Mouse (Mus musculus) neural tube, embryonic 12.5 days (tissue): ENCODE measurements around the gene Iars. TPM values are rescaled to one million over a fixed set of nuclear protein-coding genes. Genes with fewer than 3 reads are reported as not detected.
"Not testable (repeated sequence)": the region's sequence is repeated elsewhere in the genome, so short reads cannot be mapped to it uniquely, and the experiment has no call there.

ENCODE experiments used
- ATAC-seq: fragments of 200-750 bp; cut with Nextera tagmentation; 2 replicates; pipeline ENCODE4 v1.8.0; 2017; ENCODE audit warnings: low read depth, mild to moderate bottlenecking, moderate TSS enrichment, moderate library complexity; ENCODE audit not compliant: low FRiP score
- H3K27ac ChIP-seq: fragments of 300-500 bp; sonication (generic); 2 replicates; pipeline ENCODE4 v1.5.1; 2016
- H3K27me3 ChIP-seq: fragments of 300-500 bp; sonication (generic); replicated peaks from 2 replicates; pipeline ENCODE4 v1.6.1; 2016; ENCODE audit warnings: mild to moderate bottlenecking
- H3K36me3 ChIP-seq: fragments of 300-500 bp; sonication (generic); 2 replicates; pipeline ENCODE4 v1.6.1; 2016; ENCODE audit warnings: mild to moderate bottlenecking
- H3K4me1 ChIP-seq: fragments of 300-500 bp; sonication (generic); 2 replicates; pipeline ENCODE4 v1.6.1; 2016
- H3K4me2 ChIP-seq: fragments of 300-500 bp; sonication (generic); replicated peaks from 2 replicates; pipeline ENCODE4 v1.6.1; 2016; ENCODE audit warnings: mild to moderate bottlenecking
- H3K4me3 ChIP-seq: fragments of 300-500 bp; sonication (generic); 2 replicates; pipeline ENCODE4 v1.5.1; 2016
- H3K9ac ChIP-seq: fragments of 300-500 bp; sonication (generic); 2 replicates; pipeline ENCODE4 v1.6.1; 2016; ENCODE audit warnings: mild to moderate bottlenecking
- H3K9me3 ChIP-seq: fragments of 300-500 bp; sonication (generic); 2 replicates; pipeline ENCODE4 v1.6.1; 2016; ENCODE audit warnings: mild to moderate bottlenecking
- WGBS: fragments of 180-500 bp; shearing (Covaris S2); methylation state at CpG from one replicate; pipeline ENCODE4 v1.1.7; 2016; 5-methylcytosine and 5-hydroxymethylcytosine counted together
- polyA plus RNA-seq: library from polyadenylated mRNA; unstranded; fragments of >200 nt; fragmentation: Nextera tagmentation; extraction: Ambion mirVana; gene quantifications from 2 replicates; pipeline ENCODE4 v1.2.1, GENCODE M21; 2016

Gene Iars
- polyA plus RNA-seq, 1 experiment from 2014 or later = 83.7 TPM

DNA sequence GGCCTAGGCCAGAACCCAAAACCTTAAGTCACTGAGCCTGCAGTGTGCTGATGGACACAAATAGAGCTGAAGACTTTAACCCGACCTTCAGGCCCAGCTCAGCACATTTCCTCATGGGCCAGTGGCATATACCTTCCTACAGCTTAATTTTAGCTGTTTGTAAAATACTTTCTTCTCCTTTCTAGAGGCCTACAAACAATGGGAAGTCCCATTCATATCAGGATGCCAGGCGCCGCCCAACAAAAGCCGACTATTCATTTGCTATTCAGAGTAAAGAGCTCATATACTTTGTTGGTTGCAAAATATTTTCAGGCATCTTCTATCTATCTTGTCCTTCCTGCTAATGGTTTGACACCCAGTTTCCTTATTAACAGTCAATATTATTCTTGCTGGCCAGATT lies 76.1 kb downstream of the Iars start:
- H3K36me3 ChIP-seq = no peaks in the 10 kb centered on the region
- WGBS = 85% methylated on average over 4 of the region's 4 CpGs
- no peak overlapping the region for H3K9ac ChIP-seq
- no peak overlapping the region for H3K27ac ChIP-seq
- H3K4me1 ChIP-seq = no peaks in the 10 kb centered on the region
- H3K27me3 ChIP-seq = no peaks in the 10 kb centered on the region
- H3K4me3 ChIP-seq = no peak overlapping the region
- H3K9me3 ChIP-seq = no peaks in the 10 kb centered on the region
- ATAC-seq = no peak
- no peak overlapping the region for H3K4me2 ChIP-seq

DNA sequence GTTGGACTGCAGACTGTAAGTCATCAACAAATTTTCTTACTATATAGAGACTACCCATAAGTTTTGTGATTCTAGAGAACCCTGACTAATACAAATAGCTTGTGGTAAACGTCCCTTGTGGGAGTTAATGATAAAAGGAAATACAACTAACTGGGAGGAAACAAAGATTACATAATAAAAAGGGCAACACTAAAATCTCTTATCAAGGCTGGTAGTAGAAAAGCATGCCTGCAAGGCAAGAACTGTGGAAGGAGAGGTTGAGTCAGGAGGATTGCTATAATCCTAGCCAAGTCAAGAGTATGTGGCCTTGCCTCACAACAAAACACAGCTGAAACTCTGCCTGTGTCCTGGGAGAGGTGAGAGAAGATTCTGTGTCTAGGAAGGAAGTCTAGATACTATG lies 78.8 kb downstream of the Iars start:
- Histone ChIP-seq H3K27ac (no peak overlapping the region), H3K9me3 (no peaks in the 10 kb centered on the region), H3K4me2 (no peak overlapping the region), H3K36me3 (no peaks in the 10 kb centered on the region), H3K9ac (no peak overlapping the region), H3K4me3 (no peak overlapping the region), H3K4me1 (no peaks in the 10 kb centered on the region), H3K27me3 (no peaks in the 10 kb centered on the region)
- WGBS = 70% methylated on average over 1 of the region's 1 CpGs
- no peak for ATAC-seq

DNA sequence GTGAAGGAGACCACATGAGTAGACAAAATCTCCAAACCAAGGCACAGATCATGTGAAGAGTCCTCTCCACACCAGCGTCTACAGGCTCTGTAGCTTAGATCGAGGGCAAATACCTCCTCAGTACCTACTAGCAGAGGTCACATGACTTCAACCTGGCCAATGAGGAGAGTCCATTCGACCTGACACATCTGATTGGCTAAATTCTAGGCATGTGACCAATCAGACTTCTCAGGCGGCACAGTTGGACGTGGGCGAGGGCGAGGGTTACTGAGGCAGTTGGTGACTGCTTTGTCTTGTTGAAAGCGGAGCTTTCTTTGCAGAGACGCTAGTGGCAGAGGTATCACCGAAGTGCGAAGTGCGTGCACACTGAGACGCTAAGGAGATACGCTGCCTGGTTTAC lies 80.3 kb downstream of the Iars start:
- Histone ChIP-seq H3K4me1 (peaks cover 8% of the 10 kb centered on the region; the same call in 1 of the 2 replicates), H3K9me3 (no peaks in the 10 kb centered on the region), H3K9ac (no peak overlapping the region), H3K4me3 (no peak overlapping the region), H3K27me3 (no peaks in the 10 kb centered on the region), H3K4me2 (no peak overlapping the region), H3K36me3 (no peaks in the 10 kb centered on the region), H3K27ac (no peak overlapping the region)
- ATAC-seq = no peak
- 90% methylated on average over 14 of the region's 14 CpGs for WGBS

DNA sequence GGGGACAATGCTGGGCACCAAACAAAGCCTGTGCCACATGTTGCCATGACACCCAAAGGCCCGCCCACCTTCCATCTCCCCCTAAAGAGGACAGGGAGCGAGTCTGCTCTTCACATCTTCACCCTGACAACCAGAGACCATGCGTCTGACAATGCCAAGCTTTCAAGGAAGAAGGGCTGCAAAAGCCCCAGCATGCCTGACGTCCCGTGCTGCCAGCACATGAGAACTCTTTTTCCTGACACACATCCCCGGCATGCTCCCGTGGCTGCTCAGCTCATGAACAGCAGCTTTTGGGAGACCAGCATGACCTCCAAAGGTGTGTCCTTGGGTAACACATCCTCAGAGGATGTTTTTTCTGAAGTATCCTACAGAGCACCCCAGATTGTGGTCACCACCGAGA lies 83.4 kb downstream of the Iars start:
- 78% methylated on average over 8 of the region's 8 CpGs for WGBS
- H3K27me3 ChIP-seq = no peaks in the 10 kb centered on the region
- ATAC-seq = no peak

DNA sequence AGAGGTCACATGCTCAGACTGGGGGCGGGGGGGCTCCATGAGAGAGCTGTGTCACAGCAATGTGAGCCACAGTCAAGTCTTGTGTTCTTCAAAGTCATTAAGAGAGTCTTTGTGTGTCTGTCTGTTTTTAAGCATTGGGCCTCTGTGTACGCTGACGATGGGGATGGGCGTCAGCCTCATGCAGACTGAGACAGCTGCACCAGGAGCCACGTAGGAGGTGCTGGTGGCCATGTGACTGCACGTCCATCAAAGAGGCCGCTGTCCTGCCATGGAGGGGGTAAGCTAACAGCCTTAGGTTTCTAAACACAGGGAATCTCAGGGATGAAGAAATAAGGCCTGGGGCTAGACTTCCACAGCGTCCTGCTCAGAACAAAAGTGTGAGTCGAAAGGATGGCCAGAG lies 84.4 kb downstream of the Iars start:
- whole genome bisulfite sequencing = 55% methylated on average over 9 of the region's 9 CpGs
- no peak overlapping the region for H3K27ac ChIP-seq
- no peaks in the 10 kb centered on the region for H3K27me3 ChIP-seq
- H3K4me1 ChIP-seq = peaks cover 8% of the 10 kb centered on the region; the same call in 1 of the 2 replicates
- H3K9ac ChIP-seq = no peak overlapping the region
- H3K4me3 ChIP-seq = no peak overlapping the region
- no peaks in the 10 kb centered on the region for H3K36me3 ChIP-seq
- no peaks in the 10 kb centered on the region for H3K9me3 ChIP-seq
- no peak overlapping the region for H3K4me2 ChIP-seq
- no peak for ATAC-seq

More for the DNA sequence above, 83.4 kb downstream of the Iars start:
- no peak overlapping the region for H3K4me3 ChIP-seq
- H3K9me3 ChIP-seq = no peaks in the 10 kb centered on the region
- H3K36me3 ChIP-seq = no peaks in the 10 kb centered on the region
- H3K9ac ChIP-seq = no peak overlapping the region
- no peak overlapping the region for H3K4me2 ChIP-seq
- no peak overlapping the region for H3K27ac ChIP-seq
- peaks cover 8% of the 10 kb centered on the region; the same call in 1 of the 2 replicates for H3K4me1 ChIP-seq

DNA sequence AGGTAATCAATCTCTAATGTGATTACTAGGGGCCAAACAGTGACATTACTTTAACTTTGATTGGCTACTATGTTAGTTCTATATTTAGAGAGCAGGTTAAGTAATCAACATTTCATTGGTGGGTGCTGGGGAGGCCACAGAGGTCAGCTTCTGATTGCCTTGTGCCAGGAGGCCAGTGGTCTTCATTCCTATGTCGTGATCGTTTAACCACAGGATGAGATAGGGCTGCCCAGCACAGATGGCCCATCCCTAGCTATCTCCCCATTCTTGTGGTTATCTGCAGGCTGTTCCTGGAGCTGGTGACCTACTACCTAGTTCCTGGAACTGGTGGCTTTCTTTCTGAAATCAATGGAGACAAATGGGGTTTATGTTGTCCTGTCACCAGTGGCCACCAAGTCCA lies 86.1 kb downstream of the Iars start:
- no peak for ATAC-seq
- Histone ChIP-seq H3K4me3 (no peak overlapping the region), H3K27ac (no peak overlapping the region), H3K27me3 (no peaks in the 10 kb centered on the region), H3K9me3 (no peaks in the 10 kb centered on the region), H3K4me1 (peaks cover 8% of the 10 kb centered on the region; the same call in 1 of the 2 replicates), H3K4me2 (no peak overlapping the region), H3K9ac (no peak overlapping the region), H3K36me3 (no peaks in the 10 kb centered on the region)
- WGBS = 85% methylated on average over 2 of the region's 2 CpGs

DNA sequence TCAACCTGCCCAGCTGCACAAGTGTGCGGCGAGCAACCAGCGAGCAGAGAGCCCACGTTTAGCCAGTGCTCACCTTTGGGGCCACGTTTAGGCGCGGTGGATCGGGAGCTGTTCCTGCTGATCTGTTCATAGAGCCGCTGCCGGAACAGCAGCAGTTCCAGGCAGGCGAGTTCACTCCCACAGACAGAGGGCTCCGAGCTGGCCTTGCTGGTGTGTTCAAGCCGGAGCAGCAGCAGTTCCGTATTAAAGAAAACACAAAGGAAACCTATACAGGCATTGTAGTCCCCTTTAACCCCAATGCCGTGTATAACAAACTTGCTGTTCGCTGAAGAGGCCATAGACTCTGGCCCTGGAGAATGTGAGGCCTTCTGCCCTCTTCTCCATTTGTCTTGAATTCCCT lies 87.2 kb downstream of the Iars start:
- Histone ChIP-seq H3K27me3 (no peaks in the 10 kb centered on the region), H3K36me3 (no peaks in the 10 kb centered on the region), H3K4me2 (no peak overlapping the region), H3K27ac (no peak overlapping the region), H3K4me3 (no peak overlapping the region), H3K9ac (no peak overlapping the region), H3K9me3 (no peaks in the 10 kb centered on the region), H3K4me1 (peaks cover 8% of the 10 kb centered on the region; the same call in 1 of the 2 replicates)
- ATAC-seq = no peak
- WGBS = 84% methylated on average over 16 of the region's 16 CpGs

DNA sequence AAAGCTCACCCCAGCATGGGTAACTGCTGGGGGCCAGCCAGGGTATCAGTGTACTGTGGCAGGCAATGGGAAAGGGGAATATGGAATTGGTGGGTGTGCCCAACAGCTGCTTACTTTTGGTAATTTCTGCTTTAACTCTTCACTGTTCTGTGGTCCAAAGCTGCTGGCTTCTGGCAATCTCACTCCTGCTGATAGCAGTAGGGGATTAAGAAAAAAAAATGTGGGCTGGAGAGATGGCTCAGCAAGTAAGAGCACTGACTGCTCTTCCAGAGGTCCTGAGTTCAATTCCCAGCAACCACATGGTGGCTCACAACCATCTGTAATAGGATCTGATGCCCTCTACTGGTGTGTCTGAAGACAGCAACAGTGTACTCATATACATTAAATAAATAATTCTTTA lies 89.6 kb downstream of the Iars start:
- not testable (repeated sequence) for ATAC-seq, H3K4me1 ChIP-seq, H3K9me3 ChIP-seq, H3K9ac ChIP-seq, H3K4me2 ChIP-seq, H3K4me3 ChIP-seq, H3K36me3 ChIP-seq, H3K27ac ChIP-seq, H3K27me3 ChIP-seq

Other genes with a start within 250 kb of the Iars start
- 0.90 and 1.00 TPM in 2 replicates for gene Tes3-ps, start 188.8 kb upstream of the Iars start, polyA plus RNA-seq
- 0.42 and 0.60 TPM in 2 replicates for gene Ecm2, start 177.3 kb upstream of the Iars start, polyA plus RNA-seq
- gene Aspn, start 137.7 kb upstream of the Iars start, polyA plus RNA-seq = 0.34 and 0.57 TPM in 2 replicates
- gene Omd, start 99.6 kb upstream of the Iars start, polyA plus RNA-seq = 0.35 and 0.42 TPM in 2 replicates
- gene Ogn, start 74.1 kb upstream of the Iars start, polyA plus RNA-seq = 5.4 and 6.0 TPM in 2 replicates
- 18.3 and 18.7 TPM in 2 replicates for gene Cenpp, start 29.3 kb upstream of the Iars start, polyA plus RNA-seq
- 20.1 and 22.0 TPM in 2 replicates for gene Nol8, start 29.0 kb upstream of the Iars start, polyA plus RNA-seq
- gene Gm30302, start 116.9 kb downstream of the Iars start, polyA plus RNA-seq = 0.13 TPM in 1 of 2 replicates, not detected in the other